Mouse (Mus musculus) testis, adult 2 months (tissue): ENCODE measurements around the gene Gm28729.
A peak's percentile ranks its signal among the peaks of the same experiment; 100 is the strongest.

Experiments
- CTCF ChIP-seq: fragments of 200-500 bp; IDR thresholded peaks from 2 replicates; pipeline ENCODE4 v1.5.1; 2012; ENCODE audit warnings: low read depth, mild to moderate bottlenecking, inconsistent platforms, low read length, moderate library complexity; ENCODE audit not compliant: control insufficient read depth, insufficient read depth, insufficient replicate concordance
- POLR2A ChIP-seq: fragments of 200-500 bp; IDR thresholded peaks from 2 replicates; pipeline ENCODE4 v1.6.1; 2012; ENCODE audit warnings: low read depth, mild to moderate bottlenecking, inconsistent platforms, low read length, moderate library complexity; ENCODE audit not compliant: control insufficient read depth

DNA sequence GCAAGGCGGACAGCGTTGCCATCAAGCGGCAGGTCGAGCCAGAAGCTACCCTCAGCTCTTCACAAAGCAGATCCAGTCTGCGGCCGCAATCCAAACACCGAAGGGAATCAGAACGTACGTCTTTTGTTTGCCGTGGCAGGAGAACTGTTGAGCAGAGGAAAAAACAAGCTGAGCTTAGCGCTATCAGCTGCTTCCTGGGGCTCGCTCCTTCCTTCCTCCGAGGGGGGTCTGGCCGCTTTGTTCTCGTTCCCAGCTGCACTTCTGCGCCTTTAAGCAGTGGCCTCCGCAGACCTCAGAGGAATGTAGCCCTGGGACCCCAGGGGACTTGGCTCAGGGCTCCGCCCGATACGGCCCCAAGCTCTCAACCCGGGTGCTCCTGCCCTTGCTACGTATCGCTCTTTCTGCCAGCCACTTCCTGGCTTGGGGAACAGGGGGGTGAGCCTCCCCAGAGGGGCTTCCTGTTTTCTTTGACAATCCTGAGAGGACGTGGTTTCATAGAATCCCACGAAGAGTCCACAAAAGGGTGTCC lies 87.2 kb downstream of the Gm28729 start:
- TF ChIP-seq POLR2A (peak; percentile 39; the same call in 1 of the 2 replicates), CTCF (no peak)
